Mouse (Mus musculus): ENCODE measurements around the gene Zfp423.
A peak's percentile ranks its signal among the peaks of the same experiment; 100 is the strongest.

Gene Zfp423

DNA sequence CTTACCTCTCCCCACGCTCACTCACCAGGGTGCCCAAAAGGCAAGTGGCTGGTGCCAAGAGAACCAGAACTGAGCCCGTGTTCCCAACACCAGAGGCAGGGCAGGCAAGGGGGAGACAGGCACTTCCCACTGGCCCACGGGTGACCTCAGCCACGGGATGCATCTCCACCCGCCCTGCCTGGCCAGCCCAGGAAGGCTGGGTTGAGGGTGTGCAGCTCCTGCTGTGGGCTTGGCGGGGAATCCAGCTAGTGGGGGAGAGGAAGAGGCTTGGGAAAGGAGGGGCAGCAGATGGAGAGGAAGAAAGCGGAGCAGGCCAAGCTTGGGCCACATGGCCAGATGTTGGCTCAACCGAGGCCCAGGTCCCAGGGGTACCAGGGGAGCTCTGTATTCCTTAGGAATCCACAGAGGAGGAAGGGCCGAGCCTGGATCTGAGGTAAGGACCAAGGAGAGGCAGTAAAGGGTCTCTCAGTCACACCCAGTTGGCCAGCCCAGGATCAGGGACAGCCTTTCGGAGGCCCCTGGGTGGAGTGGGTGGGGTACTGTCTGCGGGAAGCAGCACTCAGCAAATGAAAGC, 155.0 kb downstream of the Zfp423 start:
- peak; percentile 68 for DNase-seq (ENCODE audit: low read depth, low spot score)

DNA sequence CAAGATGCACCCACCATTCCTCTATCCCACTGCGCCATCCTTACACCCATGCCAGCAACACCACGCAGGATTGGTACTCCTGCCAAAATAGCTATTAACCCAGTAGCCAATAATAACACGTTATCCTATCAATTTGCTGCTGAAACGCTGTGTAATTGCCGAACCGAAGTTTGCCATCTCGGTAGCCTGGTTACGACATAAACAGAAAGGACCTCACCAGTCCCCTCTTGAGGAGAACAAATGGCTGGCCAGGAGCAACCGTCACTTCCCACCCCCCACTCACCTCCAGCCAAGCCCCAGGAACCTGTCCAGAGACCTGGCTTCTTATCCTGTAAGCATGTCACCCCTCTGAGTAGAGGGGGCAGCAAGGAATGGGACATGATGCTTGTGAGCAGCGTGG, 156.0 kb downstream of the Zfp423 start:
- no peak for DNase-seq (ENCODE audit: low read depth, low spot score)

DNA sequence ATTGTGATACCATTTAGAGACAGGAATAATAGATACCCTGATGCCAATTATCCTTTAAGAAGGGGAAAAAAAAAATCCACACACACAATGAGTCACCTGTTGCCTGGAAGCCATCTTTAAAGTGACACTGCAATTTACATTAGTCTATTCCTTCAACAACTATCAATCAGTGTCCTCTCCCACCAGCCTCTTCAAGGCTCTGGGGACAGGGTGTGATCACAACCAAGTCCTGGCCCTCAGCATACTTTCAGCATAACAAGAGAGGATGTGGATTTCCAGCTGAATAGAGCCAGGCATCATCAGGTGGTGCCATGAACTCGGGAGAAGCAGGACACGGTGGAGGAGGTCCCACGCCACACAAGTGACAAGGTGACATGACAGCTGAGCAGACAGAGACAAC, 156.8 kb downstream of the Zfp423 start:
- DNase-seq (ENCODE audit: low read depth, low spot score): no peak

DNA sequence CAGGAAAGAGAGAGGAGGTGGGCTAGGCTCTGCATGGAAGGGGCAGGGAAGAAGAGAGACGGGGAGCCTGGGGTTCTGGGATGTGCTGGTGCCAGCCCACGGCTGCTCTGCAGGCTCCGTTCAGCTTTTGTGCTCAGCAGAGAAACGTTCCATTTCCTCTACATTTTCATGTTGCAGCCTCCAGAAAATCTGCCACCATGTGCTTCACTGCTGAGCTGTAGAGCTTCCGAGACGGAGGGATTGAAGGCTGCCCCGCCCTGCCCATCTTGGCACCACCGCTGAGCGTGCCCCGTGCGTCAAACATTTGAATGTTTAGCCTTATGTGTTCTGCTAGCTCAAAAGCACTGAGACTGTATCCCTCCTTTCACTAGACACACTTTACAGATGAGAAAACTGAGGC, 159.3 kb downstream of the Zfp423 start:
- no peak for DNase-seq (ENCODE audit: low read depth, low spot score)

DNA sequence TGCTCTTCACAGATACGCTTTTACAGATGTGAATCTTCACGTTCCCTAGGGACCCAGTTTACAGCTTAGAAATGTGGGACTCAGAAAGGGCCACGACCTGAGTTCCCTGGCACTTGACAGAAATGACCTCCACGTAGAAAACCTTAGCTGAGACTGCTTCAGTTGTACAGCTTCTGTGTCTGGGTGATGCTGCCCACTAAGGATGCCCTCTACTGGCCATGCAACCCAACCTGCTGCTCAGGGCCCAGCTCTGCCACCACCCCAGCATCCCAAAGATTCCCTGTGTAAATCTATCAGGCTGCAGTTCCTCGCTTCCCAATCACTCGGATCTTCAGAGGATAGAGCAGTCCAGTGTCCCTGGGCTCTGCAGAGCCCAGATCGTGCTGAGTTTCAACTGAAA, 163.2 kb downstream of the Zfp423 start:
- DNase-seq (ENCODE audit: low read depth, low spot score): no peak

DNA sequence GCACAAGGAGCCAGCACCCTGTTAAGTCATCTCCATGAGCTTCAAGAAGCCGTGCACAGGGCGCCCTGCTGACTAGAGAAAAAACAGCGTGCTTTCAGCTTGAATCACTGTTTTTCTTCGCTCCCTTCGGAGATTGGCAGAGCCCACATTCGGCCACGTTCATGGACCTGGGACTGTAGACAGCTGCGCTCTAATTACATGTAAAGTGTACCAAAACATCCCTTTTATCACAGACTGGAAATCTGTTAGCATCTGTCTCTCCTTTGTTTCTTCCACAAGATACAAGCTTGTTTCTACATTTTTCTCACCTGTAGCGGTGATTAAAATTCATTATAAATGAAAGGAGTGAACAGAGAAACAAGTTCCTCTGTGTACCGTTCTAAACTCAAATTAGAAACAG, 164.8 kb downstream of the Zfp423 start:
- DNase-seq (ENCODE audit: low read depth, low spot score): no peak

DNA sequence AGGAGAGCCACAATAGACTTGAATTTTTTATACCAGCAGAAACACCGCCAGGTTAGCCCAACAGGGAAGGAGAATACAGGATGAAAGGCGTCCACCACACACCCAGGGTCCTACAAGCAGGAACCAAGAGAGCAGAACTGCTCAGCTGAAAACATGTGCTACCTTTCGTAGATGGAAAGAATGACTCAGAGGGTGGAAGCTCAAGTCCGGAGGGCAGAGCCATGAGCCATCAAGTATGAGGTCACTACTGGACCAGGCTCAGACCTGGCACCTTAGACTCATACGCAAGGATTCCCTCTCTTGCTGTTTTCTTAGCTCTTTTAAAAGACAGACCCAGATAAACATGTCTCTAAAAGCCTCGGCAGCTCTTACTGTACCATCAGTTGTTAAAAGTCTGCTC, 168.3 kb downstream of the Zfp423 start:
- DNase-seq (ENCODE audit: low read depth, low spot score): peak; percentile 79

DNA sequence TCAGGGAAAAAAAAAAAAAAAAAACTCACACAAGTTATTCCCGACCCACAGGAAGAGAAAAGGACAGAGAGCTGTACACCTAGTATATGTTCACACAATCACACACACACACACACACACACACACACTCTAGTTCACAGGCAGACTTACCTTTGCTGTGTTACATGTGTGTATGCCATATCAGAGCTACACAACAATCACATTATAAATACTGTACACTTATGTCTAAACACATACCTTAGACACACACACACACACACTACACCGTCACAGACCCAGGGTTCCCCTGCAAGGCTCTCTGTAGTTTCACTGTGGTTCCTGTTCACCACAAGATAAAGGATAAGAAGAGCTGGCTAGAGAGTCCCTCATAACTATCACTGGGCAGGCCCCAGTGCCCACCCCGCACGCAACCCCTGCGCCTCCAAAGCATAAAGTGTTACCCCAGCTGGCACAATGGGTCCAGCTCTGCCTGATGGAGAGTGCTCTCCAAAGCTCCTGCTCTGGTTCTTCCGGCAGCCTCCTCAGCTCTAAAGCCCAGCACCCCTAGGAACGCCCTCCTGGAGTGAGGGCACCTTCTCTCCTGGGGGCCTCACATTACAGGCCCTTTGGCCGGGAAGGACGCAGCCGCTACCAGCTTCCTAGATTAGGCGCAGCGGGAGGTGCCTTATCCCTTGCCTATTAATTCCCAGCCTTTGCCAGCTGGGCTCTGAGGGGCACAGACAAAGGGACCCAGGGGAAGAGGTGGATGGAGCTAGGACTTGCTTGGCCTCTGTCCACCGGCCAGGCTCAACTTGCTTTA, 174.6 kb downstream of the Zfp423 start:
- no peak for DNase-seq (ENCODE audit: low read depth, low spot score)

DNA sequence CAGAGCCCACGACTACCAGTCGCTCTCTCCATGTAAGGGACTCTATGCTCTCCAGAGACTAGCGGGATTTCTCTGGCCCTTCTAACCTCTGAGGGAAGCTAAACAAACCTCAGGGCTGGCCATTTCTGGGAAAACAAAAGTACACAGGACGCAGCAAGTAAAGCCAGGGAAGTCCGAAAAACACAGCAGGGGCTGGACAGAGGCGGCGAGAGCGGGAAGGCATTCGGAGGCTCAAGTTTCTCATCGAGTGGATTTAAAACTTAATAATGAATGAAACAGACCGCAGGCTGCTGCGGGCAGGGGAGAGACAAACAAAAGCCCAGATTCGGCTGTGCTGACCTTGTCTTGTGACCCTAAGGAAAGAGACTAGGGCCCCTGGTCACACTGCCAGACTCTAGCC, 175.2 kb downstream of the Zfp423 start:
- DNase-seq (ENCODE audit: low read depth, low spot score): no peak

DNA sequence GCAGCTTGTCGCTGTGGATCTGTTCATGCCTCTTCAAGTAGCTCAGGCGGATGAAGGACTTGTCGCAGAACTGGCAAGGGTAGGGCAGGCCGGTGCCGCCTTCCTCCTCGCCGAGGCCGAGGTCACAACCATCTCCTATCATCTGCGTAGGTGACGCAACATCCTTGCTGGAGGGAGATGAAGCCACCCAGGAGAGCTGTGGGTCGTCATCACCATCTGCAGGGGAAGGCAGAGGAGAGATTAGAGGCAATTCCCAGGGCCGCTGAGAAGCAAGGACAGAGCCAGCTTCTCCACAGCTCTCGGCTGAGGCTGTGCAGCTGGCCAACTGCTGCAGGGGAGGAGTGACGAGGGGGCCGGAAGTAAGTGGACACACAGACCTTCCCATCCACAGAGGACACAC, 176.2 kb downstream of the Zfp423 start:
- no peak for DNase-seq (ENCODE audit: low read depth, low spot score)

DNA sequence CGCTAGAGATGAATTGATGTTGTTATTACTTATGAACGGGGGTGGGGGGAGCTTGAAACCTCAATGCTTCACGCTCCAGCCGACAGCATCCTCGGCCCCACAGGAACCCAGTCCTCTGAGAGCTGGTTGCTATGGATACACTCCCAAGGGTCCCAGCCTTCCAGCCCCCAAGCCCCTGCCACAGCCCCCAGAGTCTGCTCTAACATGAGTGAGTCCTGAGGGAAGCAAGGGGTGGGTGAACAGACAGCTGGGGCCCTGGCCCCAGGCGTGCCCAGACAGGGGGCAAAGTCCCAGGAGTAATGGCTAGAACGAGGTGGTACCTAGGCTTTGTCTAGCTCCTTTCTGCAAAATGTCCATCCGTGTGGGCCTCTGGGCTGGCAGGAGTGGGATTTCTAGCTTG, 181.8 kb downstream of the Zfp423 start:
- DNase-seq (ENCODE audit: low read depth, low spot score): no peak

DNA sequence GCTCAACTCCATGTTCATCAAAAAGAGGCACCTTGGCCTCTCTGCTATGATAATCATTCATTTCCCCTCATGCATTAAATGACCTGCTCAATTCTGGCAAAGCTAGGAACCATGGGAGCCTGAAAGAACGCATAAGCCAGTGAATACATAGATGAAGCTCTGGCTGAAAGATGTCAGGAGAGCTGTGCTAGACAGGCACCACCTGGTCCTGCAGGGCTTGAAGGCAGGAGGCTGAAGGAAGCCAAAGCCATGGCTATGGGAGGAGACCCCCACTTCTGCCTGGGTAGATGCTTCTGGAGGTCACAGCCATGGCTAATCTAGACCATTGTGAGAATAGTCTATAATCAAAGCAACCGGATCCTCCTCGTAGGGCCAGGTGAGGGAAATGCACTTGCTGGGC, 183.5 kb downstream of the Zfp423 start:
- no peak for DNase-seq (ENCODE audit: low read depth, low spot score)

DNA sequence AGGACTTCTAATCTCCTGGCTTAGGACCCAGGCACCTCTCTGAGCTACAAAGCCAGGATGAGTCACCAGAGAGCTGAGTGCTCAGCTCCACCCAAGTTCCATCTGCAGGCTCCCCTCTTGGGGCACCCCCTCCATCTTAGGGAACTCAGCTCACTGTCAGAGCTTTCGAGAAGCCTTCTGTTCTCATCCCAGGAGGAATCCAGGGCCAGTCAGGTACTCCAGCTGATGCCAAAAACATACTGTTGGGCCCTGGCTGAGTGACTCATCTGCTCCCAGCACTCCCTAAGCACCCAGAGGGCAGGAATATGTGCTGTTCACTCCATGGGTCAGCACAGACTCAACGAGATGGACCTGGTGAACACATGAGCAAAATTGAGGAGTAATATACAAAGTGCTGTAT, 184.4 kb downstream of the Zfp423 start:
- no peak for DNase-seq (ENCODE audit: low read depth, low spot score)

DNA sequence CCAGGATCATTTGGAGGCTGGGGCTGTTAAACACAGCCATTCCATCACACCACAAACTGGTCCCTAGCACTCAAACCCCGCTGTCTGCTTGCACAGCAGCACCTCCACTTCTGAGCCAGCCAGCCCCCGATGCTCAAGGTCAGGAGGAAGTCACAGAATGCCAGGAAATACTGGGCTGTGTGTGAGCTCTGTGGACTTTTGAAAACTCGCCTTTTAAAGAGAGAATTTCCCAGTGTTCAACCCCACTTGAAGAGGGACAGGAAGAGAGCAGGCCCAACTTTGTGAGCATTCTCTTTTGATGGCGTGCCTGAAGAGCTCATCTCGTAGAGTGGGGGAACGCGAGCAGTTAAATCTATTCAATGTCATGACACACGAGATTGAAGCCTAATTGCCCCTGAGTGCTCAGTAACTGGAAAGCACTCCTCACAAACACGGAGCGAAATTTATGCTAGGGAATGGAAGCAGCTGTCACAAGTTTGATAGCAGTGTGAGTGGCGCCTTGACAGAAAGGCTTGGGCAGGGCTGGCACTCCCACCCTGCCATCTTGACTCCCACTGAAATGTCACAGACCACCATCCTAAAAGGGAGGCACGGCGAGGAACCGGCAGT, 186.4 kb downstream of the Zfp423 start:
- DNase-seq (ENCODE audit: low read depth, low spot score): no peak

DNA sequence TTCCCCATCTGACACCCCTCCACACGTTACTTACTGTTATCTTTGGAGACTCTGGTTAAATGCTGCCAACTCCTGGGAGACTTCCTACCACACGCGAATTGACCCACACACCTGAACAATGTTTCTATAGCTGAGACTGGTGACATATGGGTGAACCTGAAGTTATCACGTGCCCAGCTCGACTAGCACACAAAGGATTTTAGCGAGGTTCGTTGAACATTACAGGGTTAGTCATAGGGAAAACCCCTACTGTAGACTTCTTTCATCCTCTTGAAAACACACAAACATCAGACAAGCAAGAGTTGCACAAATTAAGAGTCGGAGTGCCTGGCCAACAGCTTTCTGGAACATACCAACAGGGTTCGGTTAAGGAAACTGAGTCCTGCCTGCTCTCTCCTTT, 191.5 kb downstream of the Zfp423 start:
- DNase-seq (ENCODE audit: low read depth, low spot score): no peak

DNA sequence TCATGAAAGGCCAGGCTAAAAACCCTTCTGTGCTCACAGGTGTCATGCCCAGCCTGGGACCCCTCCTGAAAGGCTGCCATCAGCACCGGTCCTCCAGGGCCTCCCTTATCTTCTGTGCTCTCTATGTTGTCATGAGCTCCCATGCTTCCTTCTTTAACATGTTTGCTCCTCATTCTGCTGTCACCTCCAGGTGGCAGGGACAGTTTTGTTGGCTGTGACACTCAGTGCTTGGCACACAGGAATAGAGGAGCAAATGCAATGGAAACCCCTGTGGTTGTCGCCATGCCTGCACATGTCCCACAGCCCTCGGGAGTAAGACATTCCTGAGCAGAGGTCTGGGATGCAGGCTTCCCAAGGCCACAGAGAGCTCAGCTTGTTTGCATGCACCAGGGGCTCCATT, 194.1 kb downstream of the Zfp423 start:
- no peak for DNase-seq (ENCODE audit: low read depth, low spot score)

DNA sequence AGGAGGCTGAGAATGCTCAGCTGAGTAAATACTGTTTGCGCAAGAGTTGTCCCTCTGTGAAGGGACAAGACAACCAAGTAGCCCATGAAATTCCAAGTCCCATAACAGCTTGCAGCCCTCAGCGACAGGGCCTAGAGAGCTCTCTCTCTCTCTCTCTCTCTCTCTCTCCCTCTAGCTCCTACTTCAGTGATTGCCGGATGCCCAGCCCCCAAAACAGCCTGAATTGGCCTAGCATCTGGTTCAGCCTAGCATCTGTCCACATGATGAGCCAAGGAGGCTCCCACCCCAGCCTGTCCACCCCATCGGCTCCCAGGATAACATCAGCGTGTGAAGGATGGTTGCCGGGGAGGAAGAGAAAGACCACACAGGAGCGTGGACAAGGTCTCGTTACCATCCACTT, 200.6 kb downstream of the Zfp423 start:
- no peak for DNase-seq (ENCODE audit: low read depth, low spot score)

DNA sequence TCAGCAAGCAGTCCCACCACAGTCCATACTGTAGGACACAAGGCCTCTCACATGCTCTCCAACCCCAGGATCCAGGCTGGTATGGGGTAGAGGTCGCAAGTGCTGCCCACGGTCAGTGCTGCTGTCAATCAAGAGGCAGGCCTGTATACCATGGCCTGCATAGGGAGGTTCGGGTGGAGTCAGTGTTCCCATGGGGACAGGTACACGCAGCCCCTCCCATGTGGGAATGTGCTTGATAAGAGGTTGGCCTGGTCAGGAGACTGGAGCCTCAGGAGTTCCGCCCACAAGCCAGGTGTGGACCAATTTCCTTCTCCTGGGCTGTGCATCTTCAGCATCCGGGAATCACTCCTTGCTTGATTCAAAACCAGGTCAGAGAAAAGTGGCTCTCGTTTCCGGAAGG, 204.5 kb downstream of the Zfp423 start:
- DNase-seq (ENCODE audit: low read depth, low spot score): no peak

DNA sequence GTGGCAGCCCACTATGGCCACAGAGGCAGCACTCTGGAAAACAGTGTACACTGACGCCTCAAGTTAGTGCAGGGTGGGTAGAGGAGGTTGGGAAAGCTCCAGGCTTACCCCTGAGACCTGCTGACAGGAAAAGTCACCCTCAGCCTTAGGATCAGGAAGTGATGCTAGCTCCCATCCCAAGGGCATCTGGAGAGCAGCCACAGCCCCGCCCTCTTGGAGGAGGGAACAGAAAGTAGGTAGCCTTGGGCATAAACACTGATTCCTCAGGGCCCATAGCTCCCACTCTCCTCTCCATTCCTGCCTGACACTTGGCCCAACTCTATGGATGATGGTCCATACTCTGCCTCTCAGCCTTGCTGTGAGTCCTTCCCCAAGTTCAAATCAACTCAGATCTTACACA, 205.8 kb downstream of the Zfp423 start:
- DNase-seq (ENCODE audit: low read depth, low spot score): no peak

DNA sequence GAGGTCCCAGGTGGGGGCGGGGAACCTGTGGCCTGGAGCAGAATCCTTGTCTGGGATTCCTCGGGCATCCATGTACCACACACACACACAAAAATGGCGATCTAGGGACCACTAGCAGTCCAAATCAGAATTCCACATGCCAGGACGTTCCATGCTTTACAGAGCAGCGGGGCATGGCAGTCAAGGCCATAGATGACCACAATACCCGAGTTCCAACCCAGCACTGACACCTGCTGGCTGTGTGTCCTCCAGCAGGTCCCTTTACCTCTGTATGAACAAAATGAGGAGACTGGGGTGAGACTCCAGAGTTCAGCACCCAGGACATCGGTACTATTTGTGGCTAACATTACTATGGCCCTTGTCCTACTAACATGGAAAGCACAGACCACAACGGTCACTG, 206.2 kb downstream of the Zfp423 start:
- no peak for DNase-seq (ENCODE audit: low read depth, low spot score)

DNA sequence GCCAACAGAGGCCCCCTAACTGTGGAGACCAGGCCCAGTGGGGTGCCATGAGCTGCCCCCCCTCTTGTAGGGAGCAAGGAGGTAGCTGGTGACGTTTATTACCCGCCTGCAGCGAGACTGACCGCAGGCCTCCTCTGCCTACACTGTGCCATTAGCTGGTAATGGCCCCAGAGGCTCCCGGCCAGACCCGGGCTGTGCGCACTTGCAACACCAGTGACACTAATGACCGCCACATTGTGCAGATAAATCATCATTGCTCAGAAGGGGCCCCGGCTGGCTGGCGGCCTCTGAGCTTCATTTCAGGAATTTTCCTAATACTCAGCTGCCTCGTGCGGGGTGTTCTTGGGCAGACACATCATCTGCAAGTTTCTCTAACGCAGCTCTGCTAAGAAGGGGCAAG, 206.7 kb downstream of the Zfp423 start:
- no peak for DNase-seq (ENCODE audit: low read depth, low spot score)

DNA sequence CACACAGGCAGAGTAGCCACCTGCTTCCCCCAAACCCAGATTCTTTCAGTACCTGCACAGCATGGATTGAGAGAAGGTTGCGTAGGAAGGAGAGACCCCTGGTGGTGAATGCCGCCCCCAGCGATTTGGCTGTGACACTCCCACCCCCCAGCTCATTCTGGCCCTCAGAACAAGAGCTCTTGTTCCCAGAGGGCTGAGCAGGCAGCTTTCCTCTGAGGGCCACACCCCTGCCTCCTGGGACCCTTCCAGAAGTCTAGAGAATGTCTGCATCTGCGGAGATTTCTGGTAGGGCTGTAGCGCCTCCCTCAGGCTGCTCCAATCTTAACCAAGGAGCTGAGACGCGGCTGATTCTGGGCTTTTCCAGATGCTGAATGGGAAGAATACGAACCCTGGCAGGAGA, 211.8 kb downstream of the Zfp423 start:
- DNase-seq (ENCODE audit: low read depth, low spot score): no peak

DNA sequence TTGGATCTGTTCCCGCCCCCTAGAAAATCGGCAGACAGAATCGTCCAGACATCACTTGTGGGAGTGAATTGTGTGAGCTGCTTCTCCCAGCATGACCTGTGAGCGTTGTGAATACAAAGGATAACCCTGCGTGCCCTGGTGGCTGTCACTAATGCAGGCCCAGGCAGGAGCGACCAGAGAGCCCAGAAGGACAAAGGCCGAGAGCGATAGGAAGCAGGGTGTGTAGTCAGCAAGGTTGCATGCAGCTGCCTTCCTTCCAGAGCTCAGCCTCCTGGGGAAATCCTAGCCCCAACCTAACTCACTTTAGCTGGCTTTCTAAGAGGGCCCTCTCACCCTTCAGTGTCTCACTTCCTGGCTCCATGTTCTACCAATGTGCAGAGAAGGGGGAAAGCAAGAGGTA, 212.3 kb downstream of the Zfp423 start:
- DNase-seq (ENCODE audit: low read depth, low spot score): no peak

Data from skeletal muscle tissue, adult 2 months (tissue).